Mouse (Mus musculus): ENCODE measurements around the gene Galnt10.

DNA sequence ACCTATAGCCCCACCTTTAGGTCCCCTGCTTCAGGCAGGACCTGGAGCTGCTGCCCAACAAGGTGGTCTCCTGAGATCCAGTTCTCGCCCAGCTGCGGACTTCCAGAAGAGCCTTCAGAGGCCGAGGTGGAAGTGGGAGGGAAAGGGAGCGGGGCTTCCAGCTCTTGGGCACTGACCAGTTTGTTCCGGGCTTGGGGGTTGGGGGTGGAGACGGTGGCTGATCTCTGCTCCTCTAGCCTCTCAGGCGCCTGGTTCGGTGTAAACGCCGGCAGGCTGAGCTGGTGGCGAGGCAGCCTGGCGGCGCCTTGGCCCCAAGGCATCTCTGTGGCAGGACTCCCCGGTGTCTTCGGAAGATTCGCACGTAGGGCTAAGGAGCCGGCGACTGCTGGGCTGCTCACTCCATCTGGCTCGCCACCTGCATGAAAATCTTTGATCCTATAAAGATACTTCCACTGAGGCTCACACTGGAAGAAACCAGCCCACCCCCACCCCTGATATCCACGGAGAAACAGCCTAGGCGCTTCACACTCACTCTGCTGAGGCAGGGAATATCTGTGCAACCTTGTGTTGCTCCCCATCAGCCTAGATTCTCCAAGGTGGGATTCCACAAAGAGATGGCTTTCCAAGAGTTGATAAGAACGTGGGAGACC lies 187.4 kb downstream of the Galnt10 start, which contains the start of gene Hand1:
- TF ChIP-seq CTCF (IDR thresholded peaks at IDR 0.05) = no peak
- TF ChIP-seq EP300 (IDR thresholded peaks at IDR 0.05) = no peak

Data from lung, postnatal 0 days (tissue).